Mouse (Mus musculus) ovary, postnatal 36 days (tissue): ENCODE measurements around the gene Dok3.

Experiments used
- DNase-seq: peaks from one replicate; pipeline ENCODE4 v3.0.0; 2022; ENCODE audit warnings: low spot score, mixed read lengths

The Dok3 gene

DNA sequence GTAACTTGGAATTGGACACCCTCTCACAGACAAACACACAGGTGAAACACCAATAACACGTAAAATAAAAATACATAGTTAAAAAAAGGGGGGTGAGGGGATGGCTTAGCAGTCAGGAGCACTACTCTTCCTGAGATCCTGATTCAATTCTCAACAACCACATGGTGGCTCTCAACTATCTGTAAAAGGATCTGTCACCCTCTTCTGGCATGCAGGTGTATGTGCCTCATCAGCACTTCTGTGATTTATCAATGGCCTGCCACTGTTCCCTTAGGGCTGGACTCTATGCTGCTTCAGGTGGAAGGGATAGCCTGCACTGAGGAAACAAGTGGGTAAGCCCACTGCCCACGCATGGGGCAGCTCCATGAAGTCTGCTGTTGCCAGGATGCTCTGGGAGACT lies 11.8 kb upstream of the Dok3 start:
- no peak for DNase-seq

DNA sequence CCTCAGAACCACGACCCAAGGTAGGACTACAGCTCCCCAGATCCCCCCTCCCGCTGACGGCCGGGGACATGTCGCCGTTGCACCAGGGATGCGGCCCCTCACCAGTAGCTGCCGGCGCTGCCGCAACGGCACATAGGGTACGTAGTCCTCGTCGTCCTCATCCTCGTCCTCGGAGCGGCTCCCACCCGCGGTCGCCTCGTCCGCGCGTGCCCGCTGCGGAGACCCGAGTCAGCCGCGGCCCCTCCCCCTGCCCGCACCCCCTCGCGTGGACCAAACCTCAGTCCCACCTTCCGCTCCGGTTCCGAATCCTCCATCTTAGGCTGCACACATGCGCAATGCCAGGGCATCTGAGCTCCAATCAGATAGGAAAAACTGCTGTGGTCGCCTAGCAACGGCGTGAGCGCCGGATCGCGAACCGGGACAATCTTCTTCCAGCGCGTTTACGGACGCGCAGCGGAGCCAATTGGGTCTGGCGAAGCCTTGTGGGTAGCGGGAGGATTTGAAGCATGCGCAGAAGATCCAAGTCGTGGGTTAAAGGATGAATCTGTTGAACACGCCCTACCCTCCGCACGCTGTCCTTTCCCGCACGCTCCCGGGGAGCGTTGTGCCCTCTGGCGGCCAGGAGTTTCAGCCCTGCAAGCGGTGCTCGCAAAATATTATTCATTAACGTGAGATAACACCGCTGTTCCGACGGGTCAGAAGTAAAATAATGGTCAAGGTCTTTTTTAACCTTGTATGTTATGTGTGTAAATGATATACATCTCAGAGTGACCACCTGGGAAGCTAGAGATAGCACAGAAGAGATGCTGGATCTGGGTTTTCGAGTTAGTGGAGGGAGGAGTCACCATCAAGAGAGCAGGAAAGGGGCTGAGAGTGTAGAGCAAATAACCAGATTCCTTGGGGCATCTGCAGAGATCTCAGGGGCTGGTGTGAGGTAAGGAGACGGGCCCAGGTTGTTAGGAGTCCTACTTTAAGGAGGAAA lies 7.4 kb upstream of the Dok3 start, which contains the start of gene Ddx41:
TSS of gene Ddx41 (minus strand) at position 465 of the 982 bp plus-strand sequence.
- DNase-seq: peak; percentile 99

DNA sequence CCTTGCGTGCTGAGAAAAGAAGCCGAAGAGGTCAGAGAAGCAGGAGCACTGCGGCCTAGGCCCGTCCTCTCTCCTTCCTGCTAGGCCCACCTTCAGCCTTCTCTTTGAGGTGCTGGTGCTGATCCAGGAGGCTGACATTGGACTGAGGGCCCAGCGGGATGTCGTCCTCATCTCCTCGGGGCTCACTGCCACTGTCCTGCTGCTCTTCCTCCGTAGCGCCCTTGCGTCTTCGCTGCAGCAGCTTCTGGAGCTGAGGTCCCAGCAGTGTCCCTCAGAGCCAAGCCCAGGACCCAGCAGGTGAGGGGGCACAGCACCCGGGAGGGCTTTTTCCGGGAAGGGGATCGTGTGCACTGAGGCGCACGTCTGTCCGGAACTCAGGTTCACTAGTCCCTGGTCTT lies 6.7 kb upstream of the Dok3 start:
- DNase-seq: peak; percentile 23

DNA sequence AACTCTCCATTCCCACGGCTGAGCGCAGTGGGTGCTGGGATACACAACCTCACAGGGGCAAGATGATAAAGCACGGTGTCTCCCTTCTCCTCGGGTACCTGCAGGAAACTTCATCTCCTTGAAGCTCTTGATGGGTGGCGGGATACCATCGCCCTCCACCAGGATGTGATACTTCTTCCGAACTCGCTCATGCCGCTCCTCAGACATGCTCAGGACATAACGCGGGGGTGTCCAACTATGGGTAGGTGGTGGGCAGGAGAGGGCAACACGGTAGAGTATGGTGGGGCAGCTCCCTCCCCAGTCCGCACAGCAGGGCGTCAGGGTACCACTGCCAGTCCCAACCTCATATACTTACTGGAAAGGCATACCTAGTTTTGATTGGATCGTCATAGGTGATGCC lies 6.1 kb upstream of the Dok3 start:
- DNase-seq: no peak

DNA sequence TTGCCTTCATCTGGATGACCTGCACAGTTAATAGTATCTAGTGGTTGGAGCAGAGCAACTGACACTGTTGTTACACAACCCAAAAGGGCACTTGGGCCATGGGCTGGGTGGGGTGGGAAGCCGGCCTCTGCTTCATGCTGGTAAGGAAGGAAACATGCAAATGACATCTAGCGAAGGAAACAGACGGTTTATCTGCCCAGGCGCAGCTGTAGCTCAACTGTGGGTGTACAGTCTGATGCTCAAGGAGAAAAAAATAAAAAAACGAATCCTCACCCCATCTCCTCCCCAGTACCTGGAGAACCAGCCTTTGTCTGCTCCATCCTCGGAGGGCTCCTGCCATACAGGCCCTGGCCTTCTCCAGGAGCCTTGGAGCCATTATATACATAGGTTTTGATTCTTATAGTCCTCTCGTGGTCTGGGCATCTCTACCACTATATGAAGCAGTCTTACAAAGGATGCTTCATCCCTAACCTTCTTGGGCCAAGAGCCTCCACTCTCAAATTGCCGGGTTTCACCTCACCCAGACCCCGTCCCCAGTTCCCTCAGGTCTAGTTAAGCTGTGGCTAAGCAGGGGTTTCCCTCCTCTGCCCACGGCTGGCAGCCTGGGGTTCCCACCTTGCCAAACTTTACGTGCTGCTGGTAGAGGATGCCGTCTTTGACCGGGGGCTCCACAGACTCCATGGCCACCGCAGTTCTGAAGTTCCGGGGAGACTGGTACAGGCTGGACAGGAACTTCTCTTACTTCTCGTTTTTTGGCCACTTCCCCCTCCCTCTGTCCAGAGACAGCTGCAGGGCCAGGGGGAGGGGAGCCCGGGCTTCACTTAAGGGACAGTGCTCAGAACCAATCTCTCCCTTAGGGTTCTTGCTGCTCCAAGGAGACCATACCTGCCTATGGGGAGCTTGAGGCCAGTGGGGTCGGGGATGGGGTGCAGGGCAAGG lies 993 bp downstream of the Dok3 start:
- no peak for DNase-seq

DNA sequence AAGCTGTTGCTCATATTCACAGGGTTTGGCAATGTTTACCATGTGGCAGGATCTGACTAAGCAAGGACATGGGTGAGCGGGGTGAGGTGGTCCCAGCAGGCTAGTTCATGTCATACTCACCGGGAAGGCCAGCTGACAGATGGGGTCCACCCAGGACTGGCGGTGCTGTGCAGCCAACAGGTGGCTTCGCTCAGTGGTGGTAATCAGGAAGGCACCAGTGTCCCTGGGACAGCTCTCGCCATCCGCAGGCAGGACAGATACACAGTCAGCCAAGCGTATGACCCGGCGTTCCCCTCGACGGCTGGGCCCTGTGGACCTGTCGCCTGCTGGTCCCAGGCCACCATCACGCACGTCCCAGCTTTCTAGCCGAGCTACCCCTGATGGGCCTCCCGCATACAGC lies 1.9 kb downstream of the Dok3 start:
- DNase-seq: no peak

DNA sequence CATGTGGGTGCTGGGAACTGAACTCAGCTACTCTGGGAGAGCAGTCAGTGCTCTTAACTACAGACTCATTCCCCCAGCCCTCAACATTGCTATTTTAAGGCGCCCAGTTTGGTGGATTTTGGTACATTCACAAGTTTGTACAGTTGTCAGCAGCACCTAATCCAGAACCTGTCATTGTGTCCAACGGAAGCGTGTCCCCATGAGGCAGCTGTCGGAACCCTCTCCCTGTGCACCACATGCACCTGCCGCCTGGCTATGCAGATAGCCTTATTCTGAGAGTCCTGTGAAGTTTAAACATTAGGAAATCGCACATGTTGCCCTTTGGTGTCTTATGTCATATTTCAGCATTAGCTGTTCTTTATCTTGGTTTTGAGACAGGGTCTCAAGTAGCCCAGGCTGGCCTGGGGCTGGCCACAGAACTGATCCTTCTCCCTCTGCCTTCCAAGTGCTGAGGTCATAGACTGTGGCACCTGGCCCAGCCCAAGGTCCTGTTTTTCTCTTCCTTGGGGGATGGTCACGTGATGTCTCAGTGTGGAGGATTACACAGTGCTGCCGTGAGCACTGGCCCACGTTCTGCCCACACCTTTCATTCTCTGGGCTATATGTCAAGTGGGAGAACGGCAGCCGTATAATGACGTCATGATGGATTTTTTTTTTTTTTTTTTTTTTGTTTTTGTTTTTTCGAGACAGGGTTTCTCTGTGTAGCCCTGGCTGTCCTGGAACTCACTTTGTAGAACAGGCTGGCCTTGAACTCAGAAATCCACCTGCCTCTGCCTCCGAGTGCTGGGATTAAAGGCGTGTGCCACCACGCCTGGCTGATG lies 3.2 kb downstream of the Dok3 start:
- DNase-seq: no peak

DNA sequence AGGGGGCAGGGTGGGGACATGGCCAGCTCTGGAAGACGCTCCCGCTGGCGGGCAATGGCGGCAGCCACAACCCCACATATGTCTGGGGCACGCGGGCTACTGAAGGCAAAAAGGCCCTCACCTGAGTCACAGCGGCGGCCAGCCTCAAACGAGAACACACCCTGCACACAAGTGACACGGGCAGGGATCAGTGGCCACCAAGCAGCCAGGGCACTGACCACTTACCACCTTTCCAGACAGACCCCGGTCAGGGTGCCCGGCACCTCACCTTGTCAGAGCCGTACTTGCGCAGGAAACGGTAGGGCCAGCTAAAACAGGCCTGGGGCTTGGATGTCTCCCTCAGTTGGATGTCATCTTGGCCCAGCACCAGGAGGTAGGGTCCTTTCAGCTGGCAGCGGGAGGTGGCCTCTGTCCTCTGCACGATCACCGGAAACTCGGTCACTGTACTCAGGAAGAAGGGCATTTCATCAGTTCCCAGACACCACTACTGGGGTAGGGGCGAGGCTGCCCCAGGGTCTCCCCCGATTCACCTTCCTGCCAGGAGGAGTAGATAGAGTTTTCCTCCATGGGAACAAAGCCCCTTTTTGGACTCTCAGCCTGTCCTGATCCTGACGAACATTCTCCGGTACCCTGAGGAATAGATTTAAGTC lies 5.0 kb downstream of the Dok3 start:
- DNase-seq: no peak

DNA sequence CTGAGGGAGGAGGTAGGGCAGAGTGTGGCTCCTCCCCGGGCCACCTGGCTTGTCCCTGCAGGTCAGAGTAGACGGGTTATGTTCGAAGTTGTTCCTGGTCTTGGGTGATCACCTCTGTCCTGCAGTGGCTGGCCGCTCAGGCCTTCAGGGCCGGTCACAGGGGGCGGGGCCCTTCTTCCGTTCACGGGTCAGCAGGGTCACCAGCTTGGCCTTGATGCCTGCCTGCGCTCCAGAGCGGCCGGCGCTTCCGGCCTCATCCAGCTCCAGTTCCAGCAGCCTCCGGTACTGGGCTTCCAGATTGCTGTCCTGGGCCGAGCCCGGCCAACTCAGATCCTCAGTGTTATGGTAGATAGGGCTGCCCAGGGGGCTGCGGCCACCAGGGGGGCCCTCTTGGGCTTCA lies 5.8 kb downstream of the Dok3 start:
- DNase-seq: peak; percentile 53

DNA sequence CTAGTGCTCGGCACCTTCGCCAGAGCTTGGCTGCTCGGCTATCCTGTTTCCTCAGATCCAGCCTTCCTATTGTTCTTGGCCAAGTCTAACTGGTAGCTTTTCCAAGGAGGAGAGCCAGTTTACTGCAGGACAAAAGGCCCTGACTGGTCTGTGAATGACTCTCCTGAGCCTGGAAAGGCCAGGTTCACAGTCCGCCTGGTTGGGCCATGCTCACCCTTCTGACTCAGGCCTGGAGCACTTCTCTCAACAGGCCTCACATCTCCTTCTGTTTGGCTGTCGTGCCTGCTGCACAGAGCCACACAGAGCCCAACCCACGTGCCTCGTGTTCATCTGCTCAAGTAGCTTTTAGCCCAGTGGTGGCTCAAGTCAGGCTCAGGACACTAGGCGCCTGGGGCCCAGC lies 6.4 kb downstream of the Dok3 start:
- DNase-seq: no peak

DNA sequence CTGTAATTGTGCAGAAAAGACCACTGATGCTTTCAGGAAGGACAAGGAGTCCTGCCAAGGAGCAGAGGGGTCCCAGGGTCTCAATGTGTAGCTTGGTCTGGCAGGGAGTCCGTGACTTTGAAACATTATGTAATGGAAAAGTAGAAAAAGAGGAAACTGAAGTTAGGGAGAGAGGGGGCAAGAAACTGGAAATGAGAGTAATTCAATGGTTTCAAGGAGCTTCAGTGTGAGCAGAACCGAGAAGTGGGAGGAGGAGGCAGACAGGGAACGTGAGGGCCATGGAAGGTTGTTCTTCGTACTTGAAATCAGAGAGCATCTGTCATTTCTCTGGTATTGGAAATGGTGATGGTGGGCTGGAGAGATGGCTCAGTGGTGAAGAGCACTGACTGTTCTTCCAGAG lies 9.5 kb downstream of the Dok3 start:
- DNase-seq: no peak

DNA sequence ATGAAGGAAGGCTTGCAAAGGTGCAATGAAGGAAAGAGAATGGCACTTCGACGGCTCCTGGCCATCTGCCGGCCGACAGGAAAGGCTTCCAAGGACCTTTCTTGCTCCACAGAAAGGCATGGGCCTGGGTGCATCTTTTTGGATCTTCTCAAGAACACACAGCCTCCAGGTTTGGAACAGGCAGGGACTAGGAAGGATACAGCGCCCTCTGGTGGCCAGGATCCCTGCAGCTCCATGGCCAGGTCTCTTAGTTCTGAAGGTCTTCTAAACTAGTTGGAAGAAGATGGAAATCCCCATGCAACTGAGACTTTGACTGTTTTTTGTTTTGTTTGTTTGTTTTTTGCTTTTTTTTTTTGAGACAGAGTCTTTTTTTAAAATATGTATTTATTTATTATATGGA lies 12.1 kb downstream of the Dok3 start:
- DNase-seq: peak; percentile 82

DNA sequence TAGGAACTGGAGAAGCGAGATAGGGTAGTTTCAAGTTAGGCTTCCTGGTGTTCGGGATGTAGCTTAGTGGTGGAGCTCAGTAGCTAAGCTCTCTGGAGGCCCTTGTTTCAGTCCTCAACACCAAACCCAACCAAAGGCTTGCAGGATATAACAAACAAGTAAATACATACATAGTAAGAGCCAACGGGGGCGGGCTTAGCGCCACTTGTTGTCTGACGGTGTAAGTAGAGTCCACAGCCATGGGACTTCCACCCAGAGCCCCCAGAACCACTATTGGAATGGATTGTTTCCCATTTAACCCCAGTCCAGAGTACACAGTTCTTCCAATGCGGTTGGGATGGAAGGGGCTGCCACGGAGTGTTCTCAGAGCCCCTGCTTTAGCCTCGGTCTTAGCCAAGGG lies 15.3 kb downstream of the Dok3 start:
- DNase-seq: no peak

DNA sequence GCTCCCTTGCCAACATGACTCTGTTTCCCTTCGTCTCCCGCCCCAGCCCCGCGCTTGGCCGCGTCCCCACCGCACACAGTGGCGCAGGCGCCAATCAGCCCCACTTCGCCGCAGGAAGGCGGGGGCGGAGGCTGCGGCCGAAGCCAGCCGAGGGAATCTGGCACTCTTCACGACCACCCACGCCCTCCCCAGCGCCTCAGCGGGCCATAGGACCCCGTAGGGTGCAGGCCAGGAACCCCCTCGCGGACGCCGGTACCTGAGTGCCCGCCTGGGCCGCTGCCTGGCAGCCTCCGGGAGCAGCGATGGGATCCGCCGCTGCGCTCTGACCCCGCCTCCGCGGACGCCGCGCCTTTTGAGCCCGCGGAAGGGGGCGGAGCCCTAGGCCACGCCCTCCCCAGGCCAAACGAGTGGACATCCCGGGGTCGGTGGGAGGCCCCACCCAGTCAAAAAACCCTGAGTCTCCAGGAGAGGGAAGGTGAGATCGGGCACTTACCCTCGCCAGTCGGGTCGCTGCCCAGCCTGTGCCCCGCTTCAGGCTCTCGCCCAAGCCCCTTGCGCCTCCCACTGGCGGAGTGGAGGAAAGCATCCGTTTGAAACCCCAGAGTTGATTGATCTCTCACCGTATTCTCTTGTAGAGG lies 15.9 kb downstream of the Dok3 start, which contains the start of gene Pdlim7:
TSS of gene Pdlim7 (minus strand) at position 566 of the 638 bp plus-strand sequence.
- peak; percentile 93 for DNase-seq

DNA sequence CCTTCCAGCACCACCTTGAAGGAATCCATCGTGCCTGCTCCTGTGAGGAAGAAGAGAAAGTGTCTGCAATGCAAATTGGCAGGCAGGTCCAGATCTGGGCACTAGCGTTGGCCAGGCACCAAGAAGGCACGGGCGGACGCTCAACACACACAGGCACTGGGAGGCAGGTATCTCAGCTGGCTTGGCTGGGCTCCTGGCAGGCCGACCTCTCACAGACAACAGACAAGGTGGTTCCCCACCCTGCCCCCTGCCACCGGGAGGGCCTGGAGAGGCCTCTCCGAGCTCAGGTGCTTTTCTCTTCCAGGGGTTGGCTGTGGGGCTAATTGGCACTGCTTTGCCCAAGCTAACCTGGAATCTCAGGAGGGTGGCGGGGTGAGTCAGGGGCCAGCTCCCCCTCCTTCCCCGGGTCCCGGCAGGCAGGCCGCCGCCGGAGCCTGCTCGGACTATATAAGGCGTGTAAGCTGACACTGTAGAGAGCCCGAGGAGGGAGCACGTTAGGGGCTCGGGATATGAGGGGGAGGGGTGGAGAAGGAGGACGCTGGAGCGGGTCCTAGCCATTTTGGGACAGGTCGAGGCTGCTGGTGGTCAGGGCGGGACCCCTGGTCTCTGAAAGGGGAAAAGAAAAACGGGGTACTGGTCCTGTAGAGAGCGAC lies 16.6 kb downstream of the Dok3 start:
- peak; percentile 64 for DNase-seq

DNA sequence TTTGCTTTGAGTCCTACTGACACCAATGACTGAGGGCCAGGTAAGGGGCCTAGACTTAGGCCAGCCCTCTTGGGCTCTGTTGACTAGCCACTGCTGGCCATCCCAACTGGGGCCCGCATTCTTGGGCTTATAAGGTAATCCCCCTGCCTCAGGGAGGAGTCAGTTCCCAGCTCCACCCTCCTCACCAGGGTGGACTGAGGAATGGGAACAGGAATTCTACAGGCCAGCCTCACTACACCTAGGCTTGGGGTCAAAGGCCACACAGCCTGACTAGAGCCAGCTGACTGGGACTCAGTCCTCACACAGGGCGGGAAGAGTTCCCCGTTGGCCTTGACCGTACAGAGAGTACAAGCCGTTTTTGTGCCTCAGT lies 17.6 kb downstream of the Dok3 start:
- no peak for DNase-seq

DNA sequence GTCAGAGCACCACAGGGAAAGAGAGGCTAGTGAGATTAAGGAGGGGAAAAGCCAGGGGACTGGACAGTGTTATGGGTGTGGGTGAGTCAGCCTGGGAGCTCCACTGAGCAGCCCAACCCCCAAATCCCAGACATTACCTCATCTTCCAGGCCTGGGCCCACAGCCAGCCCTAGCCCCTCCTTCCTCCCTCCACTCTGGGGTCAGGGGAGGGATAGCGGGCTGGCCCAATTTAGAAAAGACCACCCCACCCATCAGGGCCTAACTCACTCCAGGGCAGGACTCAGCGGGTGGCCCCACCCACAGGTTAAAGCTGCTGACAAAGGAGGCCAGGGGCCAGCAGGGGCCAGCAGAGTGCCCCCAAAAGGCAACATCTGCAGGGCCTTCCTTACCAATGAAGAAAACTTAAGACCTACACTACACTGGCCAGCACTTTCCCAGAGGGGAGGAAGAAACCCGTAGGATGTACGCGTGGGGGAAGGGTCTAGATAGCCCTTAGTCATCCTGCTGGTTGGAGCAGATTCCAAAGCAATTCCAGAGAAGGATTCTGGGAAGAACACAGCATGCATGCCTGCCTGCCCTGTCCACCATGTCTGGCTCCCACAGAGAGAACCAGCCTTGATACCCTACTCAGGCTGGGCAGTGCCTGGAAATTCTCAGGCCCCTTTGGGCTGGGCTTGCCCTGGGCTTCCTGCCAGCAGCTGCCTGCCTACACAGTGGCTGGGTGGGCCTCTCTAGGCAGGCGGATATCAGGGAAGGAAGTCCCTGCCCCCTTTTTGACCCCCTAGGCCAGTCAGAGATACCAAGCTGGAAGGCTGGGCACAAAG lies 18.2 kb downstream of the Dok3 start:
- DNase-seq: peak; percentile 72

DNA sequence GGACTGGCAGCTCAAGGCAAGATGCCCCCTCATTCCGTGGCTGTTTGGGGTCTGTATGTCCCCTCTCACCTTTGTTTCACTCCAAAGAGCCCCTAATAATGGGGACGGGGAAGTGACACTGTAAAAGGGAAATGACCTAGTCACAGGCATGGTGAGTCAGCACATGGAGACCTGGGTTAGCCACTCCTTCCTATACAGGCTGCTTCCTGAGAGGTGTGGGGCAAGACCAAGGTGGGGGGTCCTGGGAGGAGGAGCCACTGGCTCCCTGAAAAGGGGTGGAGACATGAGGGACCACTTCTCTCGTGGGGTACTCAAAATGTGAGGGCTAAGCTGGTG lies 18.8 kb downstream of the Dok3 start:
- no peak for DNase-seq

DNA sequence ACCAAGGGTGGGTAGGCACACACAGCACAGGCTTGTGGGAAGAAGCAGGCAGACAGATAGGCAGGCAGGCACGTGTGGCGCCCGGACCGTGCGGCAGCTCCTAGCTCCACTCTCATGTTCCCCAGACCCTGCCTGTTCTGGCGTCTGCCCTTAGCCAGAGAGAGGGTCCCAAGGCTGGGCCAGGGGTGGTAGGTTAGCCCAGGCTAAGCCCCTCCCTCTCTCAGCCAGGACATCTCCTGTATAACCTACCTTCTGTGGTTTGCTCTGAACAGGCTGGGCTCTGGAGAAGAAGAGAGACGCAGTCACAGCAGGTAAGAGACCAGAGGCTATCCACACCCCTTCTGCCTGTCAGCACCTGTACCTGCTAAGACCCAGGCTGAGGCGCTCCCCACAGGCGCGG lies 20.6 kb downstream of the Dok3 start:
- no peak for DNase-seq

DNA sequence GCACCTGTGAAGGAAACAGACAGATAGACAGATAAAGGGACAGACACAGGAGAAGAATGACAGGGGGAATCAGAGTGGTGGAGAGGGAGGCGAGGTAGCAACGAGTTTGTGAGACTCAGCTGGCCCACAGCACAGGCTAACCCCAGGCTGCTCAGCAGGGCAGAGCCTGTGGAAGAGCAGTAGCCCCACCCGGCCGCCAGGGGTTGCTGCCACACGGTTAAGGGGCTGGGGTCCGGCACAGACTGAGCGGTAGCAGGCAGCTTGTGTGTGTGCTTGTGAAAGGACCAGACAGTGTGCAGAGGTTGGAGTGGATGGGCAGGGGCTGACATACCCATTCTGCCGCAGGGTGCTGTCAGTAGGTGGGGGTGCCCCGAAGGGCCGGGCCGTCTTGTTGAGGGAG lies 21.2 kb downstream of the Dok3 start:
- DNase-seq: no peak
